Mouse (Mus musculus) CH12.LX (cell line): ENCODE measurements around the gene Aplp2. TPM values are rescaled to one million over a fixed set of nuclear protein-coding genes. Genes with fewer than 3 reads are reported as not detected.

Experiments
- DNase-seq: peaks from one replicate; pipeline ENCODE4 v3.0.0-alpha.2; 2013; ENCODE audit errors: extremely low read depth
- H3K27ac ChIP-seq: 2 replicates; pipeline ENCODE4 v1.5.1; 2012; ENCODE audit warnings: low read depth, mild to moderate bottlenecking, control low read depth, moderate library complexity; ENCODE audit not compliant: insufficient read depth
- H3K27me3 ChIP-seq: replicated peaks from 2 replicates; pipeline ENCODE3; 2012; ENCODE audit warnings: inconsistent platforms
- H3K36me3 ChIP-seq, 2 experiments: replicated peaks in 1 of 2; 2 replicates each; pipeline versions ENCODE3 to v1.6.1; 2012; ENCODE audit warnings: inconsistent platforms in 1 of 2, low read length in 1 of 2, mild to moderate bottlenecking in 1 of 2, mixed read lengths in 1 of 2, moderate library complexity in 1 of 2; ENCODE audit not compliant: control insufficient read depth in 1 of 2, insufficient read depth in 1 of 2
- H3K4me1 ChIP-seq, 2 experiments: 2 replicates each; pipeline ENCODE4 v1.6.1; 2012; ENCODE audit warnings: inconsistent platforms in 1 of 2, moderate library complexity in 1 of 2; ENCODE audit not compliant: insufficient read depth in 2 of 2, control insufficient read depth in 1 of 2
- H3K4me2 ChIP-seq: 2 replicates; pipeline ENCODE4 v1.6.1; 2012; ENCODE audit warnings: low read depth, mild to moderate bottlenecking, control low read depth; ENCODE audit not compliant: poor library complexity, insufficient read depth, severe bottlenecking
- H3K4me3 ChIP-seq, 3 experiments: fragments of 150-350 bp in 1 of 3; sonication (generic) in 1 of 3; replicated peaks in 1 of 3; 2 replicates each; pipeline versions ENCODE3 to v1.5.1; 2011 to 2012; ENCODE audit warnings: low read depth in 2 of 3, low read length in 2 of 3, mild to moderate bottlenecking in 2 of 3, moderate library complexity in 2 of 3, control low read depth in 1 of 3, improper control_type of control experiment in 1 of 3, inconsistent platforms in 1 of 3, mixed read lengths in 1 of 3; ENCODE audit not compliant: poor library complexity in 1 of 3
- H3K79me2 ChIP-seq: replicated peaks from 2 replicates; pipeline ENCODE4 v1.6.1; 2012; ENCODE audit warnings: mild to moderate bottlenecking, moderate library complexity; ENCODE audit not compliant: control insufficient read depth, poor library complexity, insufficient read depth, severe bottlenecking; ENCODE audit errors: extremely low read depth
- H3K9ac ChIP-seq: 2 replicates; pipeline ENCODE4 v1.6.1; 2012; ENCODE audit warnings: low read depth, mild to moderate bottlenecking, control low read depth, moderate library complexity; ENCODE audit not compliant: insufficient read depth
- H3K9me3 ChIP-seq: replicated peaks from 2 replicates; pipeline ENCODE3; 2012; ENCODE audit warnings: low read length, inconsistent platforms, mixed read lengths
- BHLHE40 ChIP-seq: IDR thresholded peaks from 2 replicates; pipeline ENCODE4 v1.6.1; 2011; ENCODE audit warnings: mild to moderate bottlenecking, low read depth, low read length, improper control_type of control experiment
- CHD2 ChIP-seq: IDR thresholded peaks from 2 replicates; pipeline ENCODE4 v1.6.1; 2011; ENCODE audit warnings: low read length, improper control_type of control experiment
- EP300 ChIP-seq: IDR thresholded peaks from 2 replicates; pipeline ENCODE4 v1.6.1; 2011; ENCODE audit warnings: low read length, improper control_type of control experiment
- GABPA ChIP-seq: IDR thresholded peaks from 2 replicates; pipeline ENCODE4 v1.6.1; 2012; ENCODE audit warnings: low read depth, low read length, improper control_type of control experiment, inconsistent platforms; ENCODE audit not compliant: insufficient replicate concordance
- IRF4 ChIP-seq: IDR thresholded peaks from 2 replicates; pipeline ENCODE4 v1.6.1; 2014; ENCODE audit warnings: low read depth, mild to moderate bottlenecking, inconsistent platforms, low read length, improper control_type of control experiment
- JUN ChIP-seq: IDR thresholded peaks from 2 replicates; pipeline ENCODE4 v1.6.1; 2011; ENCODE audit warnings: low read depth, mild to moderate bottlenecking, low read length, improper control_type of control experiment, moderate library complexity; ENCODE audit not compliant: insufficient read depth
- MAX ChIP-seq: IDR thresholded peaks from 2 replicates; pipeline ENCODE4 v1.6.1; 2011; ENCODE audit warnings: low read length, improper control_type of control experiment
- MEF2A ChIP-seq: IDR thresholded peaks from 2 replicates; pipeline ENCODE4 v1.6.1; 2014; ENCODE audit warnings: low read depth, mild to moderate bottlenecking, inconsistent platforms, low read length, improper control_type of control experiment, borderline replicate concordance
- MYC ChIP-seq: IDR thresholded peaks from 2 replicates; pipeline ENCODE4 v1.6.1; 2011; ENCODE audit warnings: low read depth, mild to moderate bottlenecking, improper control_type of control experiment, low read length
- NRF1 ChIP-seq: IDR thresholded peaks from 2 replicates; pipeline ENCODE4 v1.6.1; 2014; ENCODE audit warnings: low read depth, mild to moderate bottlenecking, inconsistent platforms, low read length, improper control_type of control experiment, moderate library complexity
- POLR2A ChIP-seq: IDR thresholded peaks from 2 replicates; pipeline ENCODE4 v1.6.1; 2011; ENCODE audit warnings: low read depth, mild to moderate bottlenecking, improper control_type of control experiment, low read length
- POLR2AphosphoS2 ChIP-seq: IDR thresholded peaks from 2 replicates; pipeline ENCODE4 v1.6.1; 2011; ENCODE audit warnings: low read depth, low read length, improper control_type of control experiment
- RCOR1 ChIP-seq: conservative IDR thresholded peaks from 2 replicates; pipeline ENCODE4 v1.6.1; 2012; ENCODE audit warnings: low read depth, mild to moderate bottlenecking, inconsistent platforms, low read length, improper control_type of control experiment
- SIN3A ChIP-seq: IDR thresholded peaks from 2 replicates; pipeline ENCODE4 v1.6.1; 2012; ENCODE audit warnings: low read length, improper control_type of control experiment, inconsistent platforms
- SMC3 ChIP-seq: IDR thresholded peaks from 2 replicates; pipeline ENCODE4 v1.6.1; 2011; ENCODE audit warnings: low read depth, low read length, improper control_type of control experiment
- TCF12 ChIP-seq: IDR thresholded peaks from 2 replicates; pipeline ENCODE4 v1.6.1; 2014; ENCODE audit warnings: low read depth, mild to moderate bottlenecking, inconsistent platforms, low read length, improper control_type of control experiment
- UBTF ChIP-seq: IDR thresholded peaks from 2 replicates; pipeline ENCODE4 v1.6.1; 2012; ENCODE audit warnings: low read depth, mild to moderate bottlenecking, inconsistent platforms, low read length, improper control_type of control experiment, moderate library complexity
- USF1 ChIP-seq: IDR thresholded peaks from 2 replicates; pipeline ENCODE4 v1.6.1; 2014; ENCODE audit warnings: low read depth, mild to moderate bottlenecking, inconsistent platforms, low read length, improper control_type of control experiment
- USF2 ChIP-seq: conservative IDR thresholded peaks from 2 replicates; pipeline ENCODE4 v1.6.1; 2011; ENCODE audit warnings: low read depth, low read length, improper control_type of control experiment
- ZMIZ1 ChIP-seq: IDR thresholded peaks from 2 replicates; pipeline ENCODE4 v1.6.1; 2012; ENCODE audit warnings: low read depth, mild to moderate bottlenecking, inconsistent platforms, low read length, improper control_type of control experiment
- dilution Hi-C: fragments of 300-500 bp; cut with MboI; formaldehyde crosslinking; loops from 2 replicates; pipeline ENCODE4 v1.14.3; 2020; ENCODE audit warnings: low sequenced_read_pairs; ENCODE audit not compliant: extremely low pct_unique_long_range_greater_than_20kb, extremely low pct_ligation_motif_present
- in situ Hi-C: fragments of 300-500 bp; cut with MboI; formaldehyde crosslinking; loops from 3 replicates; pipeline ENCODE4 v1.14.3; 2019; ENCODE audit warnings: low sequenced_read_pairs, low pct_ligation_motif_present, low pct_unique_long_range_greater_than_20kb, mixed read lengths
- polyA plus RNA-seq: library from polyadenylated mRNA; unstranded; fragments of >175 nt; gene quantifications from 2 replicates; pipeline ENCODE4 v1.2.1, GENCODE M21; 2012; ENCODE audit warnings: low read depth; ENCODE audit not compliant: insufficient read length
- total RNA-seq, 2 experiments: library from RNA; depleted of rRNA; stranded (reverse); fragments of 300-350 nt in 1 of 2; fragments of >200 nt in 1 of 2; gene quantifications; 2 replicates each; pipeline ENCODE4 v1.2.3; 2012 to 2014

Aplp2 gene
- total and polyA plus RNA-seq, 3 experiments: 30.4 to 52.7 (median 44.3) TPM

- no peak overlapping the region for H3K4me2 ChIP-seq
- dilution Hi-C loops: no loop called here
- H3K36me3 ChIP-seq: peaks cover 0 to 2% of the 10 kb centered on the region in 2 experiments
- no peaks in the 10 kb centered on the region for H3K79me2 ChIP-seq
- no peak overlapping the region for H3K9ac ChIP-seq
- H3K27me3 ChIP-seq: no peaks in the 10 kb centered on the region
- no peak overlapping the region for H3K4me3 ChIP-seq
- DNase-seq: no peak
- no peak overlapping the region for H3K27ac ChIP-seq
- no peaks in the 10 kb centered on the region for H3K4me1 ChIP-seq
- in situ Hi-C loops: no loop called here
- TF ChIP-seq JUN: no peak
- TF ChIP-seq POLR2AphosphoS2: no peak
- no peak for TF ChIP-seq IRF4
- no peak for TF ChIP-seq GABPA
- no peak for TF ChIP-seq NRF1
- no peak for TF ChIP-seq SMC3
- no peak for TF ChIP-seq EP300
- no peak for TF ChIP-seq BHLHE40
- TF ChIP-seq USF2: no peak
- no peak for TF ChIP-seq TCF12
- no peak for TF ChIP-seq MYC
- no peak for TF ChIP-seq POLR2A
- TF ChIP-seq USF1: no peak
- no peak for TF ChIP-seq ZMIZ1
- TF ChIP-seq MEF2A: no peak
- TF ChIP-seq RCOR1: no peak
- no peaks in the 10 kb centered on the region for H3K9me3 ChIP-seq
Measured at GRCm38 (mm10) chr9:31203068-31203467, 8.5 kb downstream of the Aplp2 start.

DNA sequence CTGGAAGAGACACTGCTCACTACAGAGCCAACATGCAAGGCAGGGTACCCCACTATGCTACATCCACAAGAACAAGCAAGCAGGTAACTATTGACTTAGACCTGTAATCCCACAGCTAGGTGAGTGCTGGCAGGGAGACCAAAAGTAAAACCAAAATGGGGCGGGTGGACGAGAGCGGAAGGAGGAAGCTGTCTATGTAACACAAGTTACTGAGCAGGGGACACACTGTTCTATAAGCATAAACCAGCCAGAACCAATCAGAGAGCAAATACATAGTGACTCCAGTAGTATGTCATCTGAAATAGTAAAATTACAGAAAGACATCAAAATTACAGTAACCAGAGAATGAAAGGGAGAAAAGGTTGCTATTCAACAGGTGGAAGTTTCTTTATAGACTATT, 13.0 kb downstream of the Aplp2 start:
- Histone ChIP-seq H3K4me3 (no peak overlapping the region), H3K79me2 (no peaks in the 10 kb centered on the region), H3K9me3 (peaks cover 2% of the 10 kb centered on the region), H3K9ac (no peak overlapping the region), H3K27me3 (no peaks in the 10 kb centered on the region), H3K27ac (no peak overlapping the region), H3K36me3 (peaks cover 0 to 4% of the 10 kb centered on the region in 2 experiments), H3K4me1 (peaks cover 0 to 12% of the 10 kb centered on the region in 2 experiments; a peak in 1 of 4 replicates), H3K4me2 (no peak overlapping the region)
- dilution Hi-C loops (no loop called here), in situ Hi-C loops (no loop called here)
- no peak for TF ChIP-seq UBTF
- TF ChIP-seq SIN3A: no peak
- TF ChIP-seq MAX: no peak
- TF ChIP-seq GABPA: no peak
- no peak for TF ChIP-seq CHD2
- TF ChIP-seq BHLHE40: no peak
- no peak for DNase-seq
